Mouse (Mus musculus): ENCODE measurements around the gene Kif7. TPM values are rescaled to one million over a fixed set of nuclear protein-coding genes. Genes with fewer than 3 reads are reported as not detected.
A peak's percentile ranks its signal among the peaks of the same experiment; 100 is the strongest.

Kif7 gene
- polyA plus RNA-seq, 1 experiment from 2014 or later = 5.0 TPM

DNA sequence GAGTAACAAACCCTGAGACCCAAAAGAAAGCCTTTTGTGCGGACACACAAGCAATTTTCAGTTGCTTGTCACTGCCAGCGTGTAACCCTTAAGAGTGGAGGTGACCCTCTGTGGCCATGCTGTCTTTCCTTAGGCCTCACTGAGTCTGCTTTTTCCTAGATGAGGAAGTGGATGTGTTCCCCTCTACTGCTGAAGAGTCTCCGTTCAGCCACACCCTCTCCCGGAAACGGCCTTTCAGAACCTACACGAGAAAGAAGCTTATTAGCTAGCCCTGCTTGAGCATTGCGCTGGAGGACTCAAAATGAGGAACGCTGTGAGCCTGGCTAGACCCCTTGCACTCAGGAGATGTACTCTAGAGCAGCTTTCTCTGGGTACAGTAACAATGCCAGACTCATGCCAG is 19.0 kb downstream of the Kif7 start:
- WGBS = 87% methylated on average over 8 of the region's 8 CpGs
- DNase-seq (ENCODE audit: low spot score) (no peak), ATAC-seq (ENCODE audit: insufficient read depth, low FRiP score, low TSS enrichment) (no peak)
- Histone ChIP-seq H3K4me1 (ENCODE audit: control insufficient read depth, insufficient read depth, low read length) (no peaks in the 10 kb centered on the region), H3K4me2 (ENCODE audit: low read depth) (no peak overlapping the region), H3K4me3 (ENCODE audit: low read depth, low read length) (no peak overlapping the region), H3K27ac (ENCODE audit: low read depth, low read length) (no peak overlapping the region), H3K36me3 (ENCODE audit: control insufficient read depth, insufficient read depth, low read length) (peaks cover 43% of the 10 kb centered on the region), H3K9ac (ENCODE audit: low read length) (no peak overlapping the region), H3K9me3 (ENCODE audit: control insufficient read depth, low read length) (no peaks in the 10 kb centered on the region), H3K27me3 (ENCODE audit: control insufficient read depth, insufficient read depth, low read length) (no peaks in the 10 kb centered on the region)

DNA sequence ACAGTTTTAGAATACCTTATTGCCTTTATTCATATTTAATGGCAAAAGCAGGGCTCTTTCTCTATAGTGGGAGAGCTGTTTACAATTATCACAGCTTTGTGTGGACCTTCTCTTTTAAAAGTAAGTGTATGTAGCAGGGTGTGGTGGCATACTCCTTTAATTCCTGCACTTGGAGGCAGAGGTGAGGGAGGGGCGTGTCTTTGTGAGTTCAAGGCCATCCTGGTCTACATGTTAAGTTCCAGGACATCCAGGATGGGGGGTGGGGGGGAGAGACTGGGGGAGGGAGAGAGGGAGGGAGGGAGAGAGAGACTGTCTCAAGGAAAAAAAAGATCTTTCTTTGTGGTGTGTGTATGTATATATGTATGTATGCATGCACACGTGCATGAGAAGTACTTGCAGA is 35.3 kb downstream of the Kif7 start:
- Histone ChIP-seq H3K27me3 (ENCODE audit: control insufficient read depth, insufficient read depth, low read length) (no peaks in the 10 kb centered on the region), H3K9me3 (ENCODE audit: control insufficient read depth, low read length) (no peaks in the 10 kb centered on the region), H3K36me3 (ENCODE audit: control insufficient read depth, insufficient read depth, low read length) (peaks cover 19% of the 10 kb centered on the region), H3K4me1 (ENCODE audit: control insufficient read depth, insufficient read depth, low read length) (no peaks in the 10 kb centered on the region), H3K9ac (ENCODE audit: low read length) (no peak overlapping the region), H3K4me3 (ENCODE audit: low read depth, low read length) (no peak overlapping the region), H3K4me2 (ENCODE audit: low read depth) (no peak overlapping the region), H3K27ac (ENCODE audit: low read depth, low read length) (no peak overlapping the region)
- DNase-seq (ENCODE audit: low spot score) (no peak), ATAC-seq (ENCODE audit: insufficient read depth, low FRiP score, low TSS enrichment) (no peak)
- 97% methylated on average over 2 of the region's 2 CpGs for WGBS

DNA sequence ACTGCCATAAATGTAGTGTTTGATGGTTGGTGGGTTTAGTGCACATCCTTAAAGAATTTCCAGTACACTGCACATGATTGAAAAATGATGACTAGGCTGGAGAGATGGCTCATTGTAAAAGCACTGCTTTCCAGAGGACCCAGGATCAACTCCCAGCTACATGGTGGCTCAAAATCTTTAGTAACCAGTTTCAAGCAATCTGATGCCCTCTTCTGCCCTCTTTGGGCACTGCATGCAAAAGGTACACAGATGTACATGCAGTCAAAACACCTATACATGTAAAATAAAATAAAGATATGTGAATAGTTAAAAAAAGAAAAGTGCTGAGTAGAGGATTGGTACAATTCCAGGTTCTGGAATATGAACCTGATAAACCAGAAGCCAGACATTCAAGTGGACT is 36.3 kb downstream of the Kif7 start:
- DNase-seq (ENCODE audit: low spot score) = peak; percentile 18
- no peaks in the 10 kb centered on the region for H3K4me1 ChIP-seq (ENCODE audit: control insufficient read depth, insufficient read depth, low read length)
- no peak overlapping the region for H3K27ac ChIP-seq (ENCODE audit: low read depth, low read length)
- no peaks in the 10 kb centered on the region for H3K9me3 ChIP-seq (ENCODE audit: control insufficient read depth, low read length)
- H3K36me3 ChIP-seq (ENCODE audit: control insufficient read depth, insufficient read depth, low read length) = peaks cover 19% of the 10 kb centered on the region
- H3K9ac ChIP-seq (ENCODE audit: low read length) = no peak overlapping the region
- no peak for ATAC-seq (ENCODE audit: insufficient read depth, low FRiP score, low TSS enrichment)
- H3K27me3 ChIP-seq (ENCODE audit: control insufficient read depth, insufficient read depth, low read length) = no peaks in the 10 kb centered on the region
- H3K4me3 ChIP-seq (ENCODE audit: low read depth, low read length) = no peak overlapping the region
- H3K4me2 ChIP-seq (ENCODE audit: low read depth) = no peak overlapping the region

DNA sequence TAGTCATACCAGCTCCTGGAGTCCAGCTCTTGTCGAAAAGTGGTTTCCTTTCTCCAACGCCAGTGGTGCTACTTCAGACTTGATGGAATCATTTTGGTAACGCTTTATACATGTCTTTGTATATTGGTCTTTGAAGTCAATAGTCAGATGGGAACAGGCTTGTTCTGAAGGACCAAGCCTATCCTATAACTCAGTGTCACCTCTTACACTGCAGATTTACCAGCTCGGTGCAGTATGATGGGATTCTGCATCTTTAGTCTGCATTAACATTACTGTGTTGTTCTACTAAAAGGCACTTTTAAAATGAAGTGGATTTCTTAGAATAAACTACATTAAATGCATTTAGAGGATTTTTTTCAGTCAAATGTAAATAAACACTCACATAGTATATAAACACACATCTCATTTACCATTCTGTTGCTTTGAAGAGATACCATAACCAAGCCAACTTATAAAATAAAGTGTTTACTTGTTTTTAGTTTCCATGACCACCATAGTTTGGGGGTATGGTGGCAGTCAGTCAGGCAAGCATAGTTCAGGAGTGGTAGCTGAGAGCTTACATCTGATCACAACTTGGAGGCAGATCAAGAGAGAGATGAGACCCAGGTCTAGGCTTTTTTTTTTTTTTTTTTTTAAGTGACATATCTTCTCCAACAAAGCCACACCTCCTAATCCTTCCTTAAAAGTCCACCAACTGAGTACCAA is 44.5 kb downstream of the Kif7 start:
- Histone ChIP-seq H3K36me3 (ENCODE audit: control insufficient read depth, insufficient read depth, low read length) (peaks cover 2% of the 10 kb centered on the region; the same call in 1 of the 2 replicates), H3K4me2 (ENCODE audit: low read depth) (no peak overlapping the region), H3K27ac (ENCODE audit: low read depth, low read length) (no peak overlapping the region), H3K27me3 (ENCODE audit: control insufficient read depth, insufficient read depth, low read length) (no peaks in the 10 kb centered on the region), H3K9me3 (ENCODE audit: control insufficient read depth, low read length) (no peaks in the 10 kb centered on the region), H3K9ac (ENCODE audit: low read length) (no peak overlapping the region), H3K4me3 (ENCODE audit: low read depth, low read length) (no peak overlapping the region), H3K4me1 (ENCODE audit: control insufficient read depth, insufficient read depth, low read length) (no peaks in the 10 kb centered on the region)
- WGBS = 95% methylated on average over 4 of the region's 4 CpGs
- ATAC-seq (ENCODE audit: insufficient read depth, low FRiP score, low TSS enrichment) = no peak
- DNase-seq (ENCODE audit: low spot score) = no peak

DNA sequence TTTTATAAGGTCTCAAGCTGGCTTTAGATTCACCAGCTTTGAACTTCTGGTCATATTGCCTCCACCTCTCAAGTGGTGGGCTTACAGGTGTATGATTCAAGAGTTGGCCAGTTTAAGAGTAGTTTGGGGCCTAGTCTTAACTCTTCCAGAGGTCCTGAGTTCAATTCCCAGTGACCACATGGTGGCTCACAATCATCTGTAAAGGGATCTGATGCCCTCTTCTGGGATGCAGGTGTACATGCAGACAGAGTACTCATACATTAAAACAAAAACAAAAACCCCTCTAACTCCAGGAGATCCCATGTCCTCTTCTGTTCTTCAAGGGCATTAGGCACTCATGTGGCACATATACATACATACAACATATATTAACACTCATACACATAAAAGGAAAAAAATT is 48.8 kb downstream of the Kif7 start:
- Histone ChIP-seq H3K4me3 (ENCODE audit: low read depth, low read length) (no peak overlapping the region), H3K4me2 (ENCODE audit: low read depth) (no peak overlapping the region), H3K27me3 (ENCODE audit: control insufficient read depth, insufficient read depth, low read length) (no peaks in the 10 kb centered on the region), H3K36me3 (ENCODE audit: control insufficient read depth, insufficient read depth, low read length) (peaks cover 2% of the 10 kb centered on the region; the same call in 1 of the 2 replicates), H3K9me3 (ENCODE audit: control insufficient read depth, low read length) (no peaks in the 10 kb centered on the region), H3K4me1 (ENCODE audit: control insufficient read depth, insufficient read depth, low read length) (no peaks in the 10 kb centered on the region; the same call in 1 of the 2 replicates), H3K9ac (ENCODE audit: low read length) (no peak overlapping the region), H3K27ac (ENCODE audit: low read depth, low read length) (no peak overlapping the region)
- ATAC-seq (ENCODE audit: insufficient read depth, low FRiP score, low TSS enrichment) (no peak), DNase-seq (ENCODE audit: low spot score) (no peak)

DNA sequence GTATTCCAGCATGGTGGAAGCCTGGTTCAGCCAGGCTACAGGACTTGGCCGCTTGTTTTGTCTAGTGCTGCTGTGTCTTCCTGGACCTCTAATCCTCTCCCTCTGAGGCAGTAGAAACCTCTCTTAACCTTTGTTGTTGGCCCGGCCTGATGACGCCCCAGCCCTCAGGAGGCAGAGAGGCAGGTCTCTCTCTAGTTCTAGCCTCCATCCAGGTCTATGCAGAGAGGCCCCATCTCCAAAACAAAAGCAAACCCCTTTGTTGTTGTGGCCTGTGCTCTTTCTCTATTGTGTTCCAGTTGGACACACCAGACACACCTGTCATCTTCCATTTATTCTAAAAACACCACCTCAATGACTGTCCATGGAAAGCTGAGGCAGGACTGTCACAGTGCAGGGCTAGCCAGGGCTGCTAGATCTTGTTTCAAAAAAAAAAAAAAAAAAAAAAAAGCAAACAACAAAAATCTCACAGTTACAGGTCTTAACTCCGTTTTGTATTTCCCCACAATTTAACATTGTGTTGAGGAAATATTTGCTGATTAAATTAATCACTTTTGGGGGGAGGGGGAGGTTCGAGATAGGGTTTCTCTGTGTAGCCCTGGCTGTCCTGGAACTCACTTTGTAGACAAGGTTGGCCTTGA is 54.1 kb downstream of the Kif7 start:
- ATAC-seq (ENCODE audit: insufficient read depth, low FRiP score, low TSS enrichment) = no peak
- H3K9me3 ChIP-seq (ENCODE audit: control insufficient read depth, low read length) = no peaks in the 10 kb centered on the region
- H3K4me1 ChIP-seq (ENCODE audit: control insufficient read depth, insufficient read depth, low read length) = no peaks in the 10 kb centered on the region; the same call in 1 of the 2 replicates
- peak; percentile 16 for DNase-seq (ENCODE audit: low spot score)
- peak overlapping the region; percentile 95 for H3K4me2 ChIP-seq (ENCODE audit: low read depth)
- H3K4me3 ChIP-seq (ENCODE audit: low read depth, low read length) = peak overlapping the region; percentile 86
- no peaks in the 10 kb centered on the region for H3K36me3 ChIP-seq (ENCODE audit: control insufficient read depth, insufficient read depth, low read length)
- peak overlapping the region; percentile 86 for H3K9ac ChIP-seq (ENCODE audit: low read length)
- no peak overlapping the region for H3K27ac ChIP-seq (ENCODE audit: low read depth, low read length)
- WGBS = 16% methylated on average over 5 of the region's 5 CpGs
- H3K27me3 ChIP-seq (ENCODE audit: control insufficient read depth, insufficient read depth, low read length) = no peaks in the 10 kb centered on the region

DNA sequence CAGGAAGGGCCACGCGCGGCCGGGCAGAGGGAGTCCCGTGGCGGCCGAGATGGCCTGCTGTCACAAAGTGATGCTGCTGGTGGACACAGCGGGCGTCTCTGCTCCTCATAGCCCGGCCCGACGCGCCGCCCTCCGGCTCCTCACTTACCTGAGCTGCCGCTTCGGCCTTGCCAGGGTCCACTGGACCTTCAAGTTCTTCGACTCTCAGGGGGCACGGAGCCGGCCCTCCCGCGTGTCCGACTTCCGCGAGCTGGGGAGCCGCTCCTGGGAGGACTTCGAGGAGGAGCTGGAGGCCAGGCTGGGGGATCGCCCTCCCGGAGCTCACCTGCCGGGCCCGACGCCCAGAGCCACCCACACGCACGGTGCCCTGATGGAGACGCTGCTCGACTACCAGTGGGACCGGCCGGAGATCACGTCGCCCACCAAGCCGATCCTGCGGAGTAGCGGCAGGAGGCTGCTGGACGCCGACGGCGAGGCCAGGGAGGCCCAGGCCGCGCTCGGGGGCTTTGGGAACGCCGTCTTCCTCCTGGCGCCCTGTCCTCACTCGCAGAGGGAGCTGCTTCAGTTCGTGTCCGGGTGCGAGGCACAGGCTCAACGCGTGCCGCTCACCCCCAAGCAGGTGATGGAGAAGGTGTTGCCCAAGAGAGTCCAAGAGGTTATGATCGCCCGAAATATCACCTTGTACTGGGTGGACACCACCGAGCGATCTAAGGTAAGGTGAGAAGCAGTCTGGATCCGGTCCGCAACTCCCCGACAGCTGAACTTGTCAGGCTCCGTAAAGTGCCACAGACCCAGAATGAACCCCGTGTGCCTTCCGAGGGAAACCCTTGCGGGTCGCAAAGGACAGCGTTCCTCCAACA is 55.0 kb downstream of the Kif7 start:
- WGBS = 0% methylated on average over 73 of the region's 73 CpGs
- peak; percentile 34 for DNase-seq (ENCODE audit: low spot score)

DNA sequence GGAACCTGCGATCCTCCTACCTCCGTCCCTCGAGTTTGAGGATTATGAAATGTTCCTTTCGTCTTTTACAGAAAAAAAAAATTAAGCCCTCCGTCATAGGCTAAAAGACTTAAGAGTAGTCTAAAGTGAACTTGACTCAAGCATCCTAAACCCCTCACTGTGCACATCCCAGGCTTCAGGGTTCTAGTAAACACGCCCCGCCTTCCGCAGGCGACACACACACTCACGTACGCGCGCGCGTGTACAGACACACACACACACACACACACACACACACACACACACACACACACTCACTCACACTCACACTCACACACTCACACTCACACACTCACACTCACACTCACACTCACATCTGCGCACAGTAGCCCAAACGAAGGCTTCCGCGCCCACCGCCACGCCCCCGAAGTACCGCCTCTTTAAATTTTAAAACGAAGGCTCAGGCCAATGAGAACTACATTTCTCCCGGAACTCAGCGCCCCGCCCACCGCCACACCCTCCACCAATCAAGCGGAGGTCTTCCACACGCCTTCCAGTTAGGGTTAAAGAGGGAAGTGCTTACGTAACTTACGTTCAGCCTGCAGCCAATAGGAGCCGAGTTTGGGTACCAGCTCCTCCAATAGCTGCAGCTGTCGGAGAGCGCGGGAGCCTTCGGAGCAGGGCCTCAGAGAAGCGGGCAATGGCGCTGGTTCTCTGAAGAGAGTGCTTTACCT is 55.8 kb downstream of the Kif7 start, which contains the start of gene Ticrr:
Gene Ticrr, plus strand, starts transcription at position 619 of the 713 bp plus-strand sequence.
- ATAC-seq (ENCODE audit: insufficient read depth, low FRiP score, low TSS enrichment) (peak; percentile 100), DNase-seq (ENCODE audit: low spot score) (peak; percentile 96)
- H3K27ac ChIP-seq (ENCODE audit: low read depth, low read length) = no peak within 1 kb of the TSS
- H3K9ac ChIP-seq (ENCODE audit: low read length) = peak within 1 kb of the TSS; percentile 86
- no peaks in the 10 kb centered on the region for H3K9me3 ChIP-seq (ENCODE audit: control insufficient read depth, low read length)
- peak within 1 kb of the TSS; percentile 95 for H3K4me2 ChIP-seq (ENCODE audit: low read depth)
- no peaks in the 10 kb centered on the region for H3K36me3 ChIP-seq (ENCODE audit: control insufficient read depth, insufficient read depth, low read length)
- no peaks in the 10 kb centered on the region; the same call in 1 of the 2 replicates for H3K4me1 ChIP-seq (ENCODE audit: control insufficient read depth, insufficient read depth, low read length)
- peak within 1 kb of the TSS; percentile 86 for H3K4me3 ChIP-seq (ENCODE audit: low read depth, low read length)
- no peaks in the 10 kb centered on the region for H3K27me3 ChIP-seq (ENCODE audit: control insufficient read depth, insufficient read depth, low read length)
- under 1% methylated on average over 39 of the region's 39 CpGs for WGBS

More for the DNA sequence above, 55.0 kb downstream of the Kif7 start:
- Histone ChIP-seq H3K4me1 (ENCODE audit: control insufficient read depth, insufficient read depth, low read length) (no peaks in the 10 kb centered on the region; the same call in 1 of the 2 replicates), H3K27ac (ENCODE audit: low read depth, low read length) (no peak overlapping the region), H3K9me3 (ENCODE audit: control insufficient read depth, low read length) (no peaks in the 10 kb centered on the region), H3K4me3 (ENCODE audit: low read depth, low read length) (peak overlapping the region; percentile 86), H3K36me3 (ENCODE audit: control insufficient read depth, insufficient read depth, low read length) (no peaks in the 10 kb centered on the region), H3K27me3 (ENCODE audit: control insufficient read depth, insufficient read depth, low read length) (no peaks in the 10 kb centered on the region), H3K4me2 (ENCODE audit: low read depth) (peak overlapping the region; percentile 95), H3K9ac (ENCODE audit: low read length) (peak overlapping the region; percentile 86)
- peak; percentile 22; the same call in 1 of the 2 replicates for ATAC-seq (ENCODE audit: insufficient read depth, low FRiP score, low TSS enrichment)
